Mouse (Mus musculus) bone marrow, adult 2 months (tissue): ENCODE results near the gene Rgs3.

ENCODE experiments used
- CTCF ChIP-seq: fragments of 200-500 bp; IDR thresholded peaks from 2 replicates; pipeline ENCODE4 v1.5.1; 2011; ENCODE audit warnings: low read length, control low read depth; ENCODE audit not compliant: control insufficient read depth, insufficient read depth
- POLR2A ChIP-seq: fragments of 200-500 bp; IDR thresholded peaks from 2 replicates; pipeline ENCODE4 v1.6.1; 2011; ENCODE audit warnings: low read depth, mild to moderate bottlenecking, control low read depth, low read length, borderline replicate concordance; ENCODE audit not compliant: control insufficient read depth

DNA sequence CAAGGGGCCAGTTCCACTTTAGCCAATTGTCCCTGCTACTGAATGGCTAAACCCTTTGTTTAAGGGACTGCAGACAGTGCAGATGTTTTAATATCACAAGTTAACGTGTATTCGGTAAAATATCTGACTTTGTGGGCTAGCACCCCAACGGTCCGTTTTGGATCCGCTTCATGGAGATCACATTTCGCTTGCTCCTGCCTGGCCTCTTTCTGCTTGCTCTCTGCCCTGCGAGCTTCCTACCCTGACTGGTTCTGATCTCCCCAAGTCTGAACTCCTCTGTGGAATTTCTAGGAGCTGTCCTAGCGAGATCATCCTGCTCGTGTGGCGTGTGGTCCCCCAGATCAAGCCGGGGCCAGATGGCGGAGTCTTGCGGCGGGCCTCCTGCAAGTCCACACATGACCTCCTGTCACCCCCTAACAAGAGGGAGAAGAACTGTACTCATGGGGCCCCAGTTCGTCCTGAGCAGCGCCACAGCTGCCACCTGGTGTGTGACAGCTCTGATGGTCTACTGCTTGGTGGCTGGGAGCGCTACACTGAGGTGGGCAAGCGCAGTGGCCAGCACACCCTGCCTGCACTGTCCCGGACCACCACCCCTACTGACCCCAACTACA lies 65.9 kb downstream of the Rgs3 start:
- TF ChIP-seq CTCF (no peak), POLR2A (no peak)
